Mouse (Mus musculus) adipocyte (in vitro differentiated cells): ENCODE measurements around the gene Smarcc2.

Experiments
- DNase-seq: peaks from one replicate; pipeline ENCODE4 v3.0.0-alpha.2; 2016; ENCODE audit warnings: low spot score

Smarcc2 gene

GRCm38 (mm10) chr10:128516029-128516428 lies 57.0 kb downstream of the Smarcc2 start:
- no peak for DNase-seq

- DNase-seq: no peak
These were observed 57.6 kb downstream of the Smarcc2 start for GRCm38 (mm10) chr10:128516677-128517076.

GRCm38 (mm10) chr10:128518833-128519232 lies 59.8 kb downstream of the Smarcc2 start:
- DNase-seq: no peak

GRCm38 (mm10) chr10:128520591-128520990 lies 61.5 kb downstream of the Smarcc2 start:
- no peak for DNase-seq

- DNase-seq: no peak
These were observed 63.3 kb downstream of the Smarcc2 start for GRCm38 (mm10) chr10:128522351-128522750.

- DNase-seq: no peak
These were observed 65.2 kb downstream of the Smarcc2 start for GRCm38 (mm10) chr10:128524111-128524731.

- DNase-seq: peak; percentile 40
These were observed 65.9 kb downstream of the Smarcc2 start for GRCm38 (mm10) chr10:128524732-128525662.

- DNase-seq: peak; percentile 99
These were observed 66.7 kb downstream of the Smarcc2 start, which contains the start of gene Esyt1 for GRCm38 (mm10) chr10:128525671-128526308. Gene Esyt1, minus strand, starts transcription at chr10:128525871.

- DNase-seq: no peak
These were observed 67.6 kb downstream of the Smarcc2 start for GRCm38 (mm10) chr10:128526366-128527356.

GRCm38 (mm10) chr10:128535206-128535605 lies 76.2 kb downstream of the Smarcc2 start:
- no peak for DNase-seq

- no peak for DNase-seq
These were observed 76.7 kb downstream of the Smarcc2 start for GRCm38 (mm10) chr10:128535624-128536265.

GRCm38 (mm10) chr10:128536266-128536940 lies 77.4 kb downstream of the Smarcc2 start:
- peak; percentile 92 for DNase-seq

- no peak for DNase-seq
These were observed 79.4 kb downstream of the Smarcc2 start for GRCm38 (mm10) chr10:128538340-128538870.
